Mouse (Mus musculus): ENCODE measurements around the gene Faap20. TPM values are rescaled to one million over a fixed set of nuclear protein-coding genes. Genes with fewer than 3 reads are reported as not detected.

Faap20 gene
- total RNA-seq, 2 experiments from 2014 or later = 32.1 to 33.0 TPM

DNA sequence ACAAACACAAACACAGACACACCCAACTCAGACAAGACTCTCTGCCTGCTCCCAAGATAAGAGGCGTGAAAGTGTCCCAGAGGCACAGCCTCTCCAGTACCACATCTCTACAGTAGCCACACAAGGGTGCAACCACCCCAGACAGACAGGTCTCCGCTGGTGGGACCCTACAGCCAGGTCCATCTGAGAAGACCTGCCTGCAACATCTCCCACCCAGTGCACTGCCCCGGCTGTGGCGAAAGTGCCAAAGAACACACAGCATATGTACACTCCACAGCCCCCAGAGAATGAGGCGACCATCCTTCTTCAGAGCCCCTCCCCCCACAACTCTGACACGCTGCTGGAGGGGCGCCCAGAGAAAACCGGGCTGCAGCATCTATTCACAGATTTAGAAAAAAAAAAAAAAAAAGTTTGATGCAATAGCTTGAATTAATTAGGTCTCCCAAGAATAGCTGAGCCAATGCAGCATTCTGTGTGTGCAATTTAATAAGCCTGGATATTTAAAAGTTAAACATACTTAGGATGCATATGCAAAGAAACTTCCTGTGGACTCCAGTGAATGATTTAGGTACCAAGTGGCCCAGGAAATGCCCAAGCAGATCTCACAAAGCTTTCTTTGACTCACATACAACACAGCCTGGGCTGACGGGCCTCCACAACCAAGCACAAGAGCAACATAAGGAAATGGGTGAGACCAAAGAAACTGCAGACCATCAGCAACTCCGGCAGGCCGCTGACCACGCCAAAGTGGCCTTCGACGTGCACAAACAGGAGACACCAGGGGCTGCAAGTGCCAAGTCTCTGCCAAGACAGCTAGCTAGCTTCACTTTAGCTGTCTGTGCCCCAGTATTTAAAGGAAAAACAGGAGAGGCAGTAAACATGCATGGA lies 29.1 kb upstream of the Faap20 start:
- peak; percentile 72 for DNase-seq
- intact Hi-C loops (cut with DNase I) = no loop called here

- intact Hi-C loops (cut with DNase I) = no loop called here
- no peak for DNase-seq
These were observed 28.5 kb upstream of the Faap20 start for GRCm38 (mm10) chr4:155221106-155221505.

DNA sequence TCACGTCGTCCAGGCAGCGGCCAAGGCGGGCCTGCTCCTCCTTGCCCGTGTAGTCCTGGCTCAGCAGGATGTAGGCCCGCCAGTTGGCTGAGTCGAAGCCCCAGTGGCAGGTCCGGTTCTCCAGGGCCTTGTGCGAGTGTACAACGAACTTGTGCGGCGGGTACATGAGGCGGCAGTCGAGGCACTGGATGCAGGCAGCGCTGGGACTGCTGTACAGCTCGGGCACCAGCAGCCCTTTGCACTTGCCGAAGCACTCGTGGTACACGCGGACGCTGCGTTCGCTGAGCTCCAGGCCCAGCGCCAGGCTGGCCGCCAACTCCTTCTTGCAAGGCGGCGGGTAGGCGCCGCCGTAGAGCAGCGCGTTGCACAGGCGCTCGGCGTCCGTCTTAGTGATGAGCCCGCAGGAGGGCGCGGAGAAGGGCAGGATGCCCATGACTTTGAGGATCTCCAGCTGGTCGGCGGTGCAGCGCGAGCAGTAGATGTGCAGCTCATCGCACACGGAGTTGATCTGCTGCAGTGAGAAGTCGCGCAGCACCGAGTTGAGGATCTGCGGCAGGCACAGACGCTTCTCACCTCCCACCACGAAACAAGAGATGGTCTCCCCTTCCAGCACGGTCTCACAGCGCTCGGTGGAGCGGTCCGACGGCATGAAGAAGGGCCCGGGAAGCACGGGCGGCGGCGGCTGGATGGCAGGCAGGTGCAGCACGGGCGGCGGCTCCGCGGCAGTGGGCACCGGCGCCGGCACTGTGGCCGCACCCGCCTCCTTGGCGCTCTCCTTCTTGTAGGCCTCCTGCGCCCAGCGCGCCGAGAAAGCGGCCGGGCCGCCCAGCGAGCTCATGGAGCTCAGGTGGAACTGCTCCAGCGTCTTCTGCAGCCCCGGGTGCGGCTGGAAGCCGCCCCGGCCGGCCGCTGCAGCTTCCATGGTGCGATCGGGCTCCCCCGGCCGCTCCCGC lies 27.7 kb upstream of the Faap20 start:
- DNase-seq = peak; percentile 88
- intact Hi-C loops (cut with DNase I) = no loop called here

DNA sequence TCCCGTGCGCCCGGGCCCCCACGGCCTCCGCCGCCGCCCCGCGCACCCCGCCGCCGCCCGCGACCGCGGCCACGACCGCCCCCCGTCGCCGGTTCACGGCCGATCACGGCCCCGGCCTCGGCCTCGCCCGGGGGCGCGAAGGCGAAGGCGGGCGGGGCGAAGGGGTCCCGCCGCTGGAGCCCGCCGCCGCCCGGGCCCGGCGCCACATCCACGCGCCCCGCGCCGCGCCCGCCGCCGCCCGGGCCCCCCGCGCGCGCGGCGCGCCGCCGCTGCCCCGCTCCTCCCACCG lies 27.1 kb upstream of the Faap20 start, which contains the start of gene Ski:
TSS of gene Ski (minus strand) at position 41 of the 289 bp plus-strand sequence.
- DNase-seq = no peak
- intact Hi-C loops (cut with DNase I) = no loop called here

DNA sequence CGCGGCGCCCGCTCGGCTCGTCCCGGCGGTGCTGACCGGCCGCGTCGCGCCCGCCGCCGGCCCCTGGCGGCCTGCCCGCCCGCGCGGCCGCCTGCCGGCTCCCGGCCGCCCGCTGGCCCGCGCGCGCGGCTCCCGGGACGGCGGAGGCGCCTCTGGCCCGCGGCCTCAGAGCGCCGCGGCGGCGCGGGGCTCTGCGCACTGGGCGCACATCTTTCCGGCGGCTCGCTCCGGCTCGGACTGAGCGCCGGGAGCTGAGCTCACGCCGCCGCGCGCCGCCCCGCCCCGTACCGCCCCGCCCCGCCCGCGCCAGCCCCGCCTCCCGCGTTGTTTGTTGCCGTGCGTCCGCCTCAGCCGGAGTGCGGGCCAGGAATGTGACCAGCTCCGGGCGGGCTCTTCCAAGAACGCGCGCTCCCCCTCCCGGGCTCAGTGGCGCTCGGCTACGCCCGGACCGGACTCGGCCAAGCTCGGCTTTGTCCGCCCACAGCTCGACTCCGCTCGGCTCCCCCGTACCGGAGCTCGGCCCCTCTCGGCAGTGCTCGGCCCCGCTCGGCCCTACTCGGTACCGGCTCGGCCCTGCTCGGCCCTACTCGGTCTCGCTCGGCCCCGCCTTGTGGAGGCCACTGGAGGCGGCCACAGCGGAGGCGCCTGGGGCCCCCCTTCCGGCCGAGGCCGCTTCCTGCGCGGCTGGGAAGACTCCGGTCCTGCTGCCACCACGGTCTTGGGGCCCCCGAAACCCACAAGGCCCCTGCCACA lies 26.6 kb upstream of the Faap20 start:
- intact Hi-C loops (cut with DNase I) = no loop called here
- DNase-seq = peak; percentile 100

- no peak for DNase-seq
- intact Hi-C loops (cut with DNase I) = no loop called here
These were observed 25.7 kb upstream of the Faap20 start for GRCm38 (mm10) chr4:155223594-155224528.

- DNase-seq = no peak
- intact Hi-C loops (cut with DNase I) = no loop called here
These were observed 23.7 kb upstream of the Faap20 start for GRCm38 (mm10) chr4:155225918-155226317.

DNA sequence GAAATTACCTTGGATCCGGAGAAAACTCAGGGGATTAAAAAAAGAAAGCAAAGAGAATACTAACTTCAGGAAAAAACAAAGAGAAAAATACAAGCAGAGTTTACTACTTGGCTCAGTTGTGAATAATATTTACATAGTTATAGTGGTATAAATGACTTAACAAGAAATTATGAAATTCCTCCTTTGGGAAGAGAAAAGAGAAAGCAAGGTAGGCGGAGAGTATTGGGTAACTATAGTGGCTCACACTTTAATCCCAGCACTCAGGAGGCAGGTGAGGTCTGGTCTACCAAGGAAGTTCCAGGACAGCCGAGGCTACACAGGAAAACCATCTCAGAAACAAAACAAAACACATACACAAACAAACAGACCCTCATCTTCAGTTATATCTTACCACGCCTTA lies 21.6 kb upstream of the Faap20 start:
- no peak for DNase-seq
- intact Hi-C loops (cut with DNase I) = no loop called here

- DNase-seq = no peak
- intact Hi-C loops (cut with DNase I) = no loop called here
These were observed 21.1 kb upstream of the Faap20 start for GRCm38 (mm10) chr4:155228461-155228860.

GRCm38 (mm10) chr4:155233878-155234277 lies 15.7 kb upstream of the Faap20 start:
- intact Hi-C loops (cut with DNase I) = no loop called here
- DNase-seq = peak; percentile 49

GRCm38 (mm10) chr4:155234371-155235310 lies 15.0 kb upstream of the Faap20 start:
- DNase-seq = peak; percentile 22
- intact Hi-C loops (cut with DNase I) = no loop called here

DNA sequence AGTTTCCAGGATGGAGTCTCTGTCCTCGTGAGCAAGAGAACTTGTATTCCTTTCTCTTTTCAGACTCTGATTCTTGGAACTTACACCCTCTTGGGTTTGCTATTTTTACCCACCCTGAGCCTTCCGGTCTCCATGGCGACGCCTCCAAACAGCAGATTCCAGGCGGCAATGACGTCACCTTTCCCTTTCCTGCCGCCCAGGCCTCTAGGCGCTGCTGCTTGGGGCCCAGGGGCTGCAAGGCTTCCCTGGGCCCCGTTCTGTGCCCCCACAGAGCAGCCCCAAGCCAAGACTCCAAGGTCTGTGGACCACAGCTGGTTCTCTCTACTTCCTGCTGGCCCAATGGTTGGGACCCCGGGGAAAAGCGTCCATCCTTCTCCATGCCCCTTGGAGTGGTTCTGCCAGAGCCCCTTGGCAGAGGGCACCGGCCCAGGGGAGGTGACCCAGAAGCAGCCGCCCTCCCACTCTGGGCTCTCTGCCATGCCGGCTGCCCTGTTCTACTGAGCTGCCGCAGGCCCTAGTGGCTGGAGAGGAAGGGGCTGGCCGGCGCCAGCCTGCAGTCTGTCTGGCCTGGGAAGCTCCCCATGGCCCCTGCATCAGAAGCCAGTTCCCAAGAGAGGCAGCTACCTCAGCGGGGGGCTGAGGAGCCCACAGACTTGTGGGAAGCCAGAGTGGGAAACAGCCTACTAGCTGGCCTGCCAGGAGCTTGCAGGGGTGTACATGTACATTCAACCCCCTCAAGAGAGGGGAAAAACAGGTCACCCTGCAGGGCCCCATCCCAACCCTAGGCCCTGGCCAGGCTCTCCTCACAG lies 14.1 kb upstream of the Faap20 start:
- intact Hi-C loops (cut with DNase I) = no loop called here
- peak; percentile 95 for DNase-seq

GRCm38 (mm10) chr4:155236737-155237385 lies 12.7 kb upstream of the Faap20 start:
- intact Hi-C loops (cut with DNase I) = no loop called here
- no peak for DNase-seq

DNA sequence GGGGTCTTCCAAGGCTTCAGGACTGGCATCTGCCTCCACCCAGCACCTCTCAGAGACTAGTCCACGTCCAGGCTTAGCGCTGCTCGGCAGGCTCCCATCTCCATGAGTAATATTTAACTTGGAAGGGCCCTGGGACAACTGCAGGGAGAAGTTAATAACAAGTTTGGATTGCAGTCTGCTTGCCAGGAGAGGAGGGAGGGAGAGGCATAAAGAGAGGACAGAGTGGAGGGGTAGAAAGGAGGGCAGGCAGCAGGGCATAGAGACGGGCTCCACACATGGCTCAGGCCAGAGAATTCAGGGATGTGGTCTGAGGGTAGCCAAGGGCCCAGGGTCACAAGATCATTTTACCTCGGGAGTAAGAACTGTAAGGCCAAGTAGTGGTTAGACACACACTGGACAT lies 11.3 kb upstream of the Faap20 start:
- intact Hi-C loops (cut with DNase I) = no loop called here
- DNase-seq = no peak

GRCm38 (mm10) chr4:155239494-155239893 lies 10.1 kb upstream of the Faap20 start:
- intact Hi-C loops (cut with DNase I) = no loop called here
- DNase-seq = no peak

DNA sequence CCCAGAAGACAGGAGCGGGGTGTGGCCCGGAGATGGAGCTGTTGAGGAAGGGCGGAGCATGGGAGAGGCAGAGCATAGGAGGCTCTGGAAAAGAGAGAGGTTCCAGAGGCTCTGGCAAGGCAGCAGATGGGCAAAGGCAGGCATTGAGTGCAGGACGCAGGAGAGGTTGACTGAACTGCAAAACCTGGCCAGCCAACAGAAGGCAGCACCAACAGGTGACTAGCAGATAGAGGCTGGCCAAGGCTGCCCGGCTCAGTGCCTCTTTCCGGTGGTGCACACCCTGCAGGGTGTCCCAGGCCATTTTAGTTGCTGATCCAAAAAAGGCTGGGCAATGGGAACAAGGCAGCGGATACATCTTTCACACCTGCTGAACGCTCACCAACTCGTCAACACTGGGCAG lies 7.8 kb upstream of the Faap20 start:
- intact Hi-C loops (cut with DNase I) = no loop called here
- peak; percentile 59 for DNase-seq

- no peak for DNase-seq
- intact Hi-C loops (cut with DNase I) = no loop called here
These were observed 7.3 kb upstream of the Faap20 start for GRCm38 (mm10) chr4:155242292-155242691.
